In genomic region chr7:129775189-129775588, GRCm38 (mm10) we compare ENCODE assay signal across 22 mouse cellular contexts.
DNase-seq lines count a peak whose midpoint lies in the region; ATAC-seq lines count a peak whose summit lies in the region.
"Had no signal": no experiment of that assay in that cellular context is flagged by ENCODE, and none has a peak within 500 bp of the region (broad histone marks: within the 10 kb centered on the region; RNA-seq: fewer than 3 reads in every experiment).

No protein-coding gene starts in this region.

- H3K4me1 ChIP-seq in heart, embryonic 10.5 days, result peaks cover 23% of the 10 kb centered on the region
- H3K4me1 ChIP-seq in limb, embryonic 11.5 days (ENCODE audit: control insufficient read depth, insufficient read depth, low read length), result peaks cover 13% of the 10 kb centered on the region; the same call in 1 of the 2 replicates
- peaks cover 33% of the 10 kb centered on the region for H3K4me1 ChIP-seq in limb, embryonic 10.5 days
- H3K4me1 ChIP-seq in forebrain, embryonic 13.5 days, result peaks cover 47% of the 10 kb centered on the region
- H3K4me1 ChIP-seq: liver, embryonic 13.5 days had no signal

- H3K9me3 ChIP-seq in heart, embryonic 10.5 days, result no peaks in the 10 kb centered on the region
- H3K9me3 ChIP-seq in limb, embryonic 11.5 days (ENCODE audit: control insufficient read depth, low read length), result no peaks in the 10 kb centered on the region
- H3K9me3 ChIP-seq in limb, embryonic 10.5 days (replicated peaks), result no peaks in the 10 kb centered on the region
- H3K9me3 ChIP-seq in forebrain, embryonic 13.5 days (replicated peaks), result no peaks in the 10 kb centered on the region
- H3K9me3 ChIP-seq: embryonic facial prominence, embryonic 12.5 days; hindbrain, embryonic 15.5 days; limb, embryonic 13.5 days; liver, embryonic 13.5 days; stomach, embryonic 15.5 days had no signal

- 79% methylated on average over 11 of the region's 11 CpGs for WGBS in heart, embryonic 10.5 days
- 41% methylated on average over 11 of the region's 11 CpGs for WGBS in limb, embryonic 11.5 days
- WGBS in limb, embryonic 10.5 days, result 57% methylated on average over 11 of the region's 11 CpGs
- 34% methylated on average over 11 of the region's 11 CpGs for WGBS in forebrain, embryonic 13.5 days

- H3K36me3 ChIP-seq in heart, embryonic 10.5 days, result no peaks in the 10 kb centered on the region
- H3K36me3 ChIP-seq in limb, embryonic 11.5 days (ENCODE audit: control insufficient read depth, insufficient read depth, low read length), result no peaks in the 10 kb centered on the region
- no peaks in the 10 kb centered on the region for H3K36me3 ChIP-seq in limb, embryonic 10.5 days
- H3K36me3 ChIP-seq in forebrain, embryonic 13.5 days (ENCODE audit: poor library complexity, severe bottlenecking), result no peaks in the 10 kb centered on the region
- H3K36me3 ChIP-seq: embryonic facial prominence, embryonic 12.5 days; hindbrain, embryonic 15.5 days; limb, embryonic 13.5 days; liver, embryonic 13.5 days; stomach, embryonic 15.5 days had no signal

- no peak overlapping the region for H3K27ac ChIP-seq in heart, embryonic 10.5 days
- no peak overlapping the region for H3K27ac ChIP-seq in limb, embryonic 11.5 days (replicated peaks; ENCODE audit: low read depth, low read length)
- no peak overlapping the region for H3K27ac ChIP-seq in limb, embryonic 10.5 days
- H3K27ac ChIP-seq in forebrain, embryonic 13.5 days, result peak overlapping the region; percentile 33
- H3K27ac ChIP-seq: hindbrain, embryonic 15.5 days; left cerebral cortex, adult 2 months; liver, embryonic 13.5 days had no signal

- H3K9ac ChIP-seq in limb, embryonic 11.5 days (ENCODE audit: low read length), result no peak overlapping the region
- no peak overlapping the region for H3K9ac ChIP-seq in forebrain, embryonic 13.5 days
- H3K9ac ChIP-seq: embryonic facial prominence, embryonic 12.5 days; hindbrain, embryonic 15.5 days; liver, embryonic 13.5 days; lung, embryonic 14.5 days; stomach, embryonic 15.5 days had no signal

- H3K27me3 ChIP-seq in heart, embryonic 10.5 days (ENCODE audit: insufficient read depth, poor library complexity, severe bottlenecking), result peaks cover 34% of the 10 kb centered on the region
- H3K27me3 ChIP-seq in limb, embryonic 11.5 days (ENCODE audit: control insufficient read depth, insufficient read depth, low read length), result 0 out of 2 replicates have a peak, but pooled peaks cover 3% of the 10 kb centered on the region
- peaks cover 53% of the 10 kb centered on the region for H3K27me3 ChIP-seq in limb, embryonic 10.5 days (ENCODE audit: low read depth, poor library complexity, severe bottlenecking)
- peaks cover 9% of the 10 kb centered on the region for H3K27me3 ChIP-seq in forebrain, embryonic 13.5 days
- H3K27me3 ChIP-seq: embryonic facial prominence, embryonic 12.5 days; liver, embryonic 13.5 days; stomach, embryonic 15.5 days had no signal

- no peak overlapping the region for H3K4me3 ChIP-seq in heart, embryonic 10.5 days
- no peak overlapping the region for H3K4me3 ChIP-seq in limb, embryonic 11.5 days (ENCODE audit: low read depth, low read length)
- H3K4me3 ChIP-seq in limb, embryonic 10.5 days, result no peak overlapping the region
- no peak overlapping the region for H3K4me3 ChIP-seq in forebrain, embryonic 13.5 days
- H3K4me3 ChIP-seq: embryonic facial prominence, embryonic 12.5 days; hindbrain, embryonic 15.5 days; left cerebral cortex, adult 2 months; limb, embryonic 13.5 days; liver, embryonic 13.5 days; stomach, embryonic 15.5 days had no signal

- peak; percentile 70 for DNase-seq in heart, embryonic 10.5 days (ENCODE audit: low spot score)
- DNase-seq in heart, adult 18-20 months, result no peak
- DNase-seq in limb, embryonic 11.5 days (ENCODE audit: low spot score), result peak; percentile 42
- no peak for DNase-seq in limb, embryonic 10.5 days (ENCODE audit: low spot score)
- DNase-seq in retina, postnatal 1 day, result peak; percentile 57
- no peak for DNase-seq in T-cell, adult 2 months (ENCODE audit: low spot score)
- DNase-seq: B cell, adult 2 months; gastrocnemius, postnatal 36 days; heart, postnatal 10 days; kidney, postnatal 10 days; liver, embryonic 13.5 days; lung, embryonic 14.5 days; lung, postnatal 36 days; right cerebral cortex, postnatal 25 days; thymus, adult 18-20 months; thymus, postnatal 4 days had no signal

- H3K4me2 ChIP-seq in limb, embryonic 11.5 days (ENCODE audit: low read depth, severe bottlenecking), result no peak overlapping the region
- no peak overlapping the region for H3K4me2 ChIP-seq in forebrain, embryonic 13.5 days

- no peak for ATAC-seq in limb, embryonic 11.5 days (ENCODE audit: insufficient number of reproducible peaks, low FRiP score, low TSS enrichment, low read depth)
- peak; percentile 60 for ATAC-seq in forebrain, embryonic 13.5 days

Comparison
In these comparisons a context has a peak if more than half of its experiments do, and no peak if none do; other contexts are left out.
1. DNase-seq: peak in heart, embryonic 10.5 days (single experiment), limb, embryonic 11.5 days (single experiment) and retina, postnatal 1 day (single experiment); none in heart, adult 18-20 months (0 of 2), limb, embryonic 10.5 days (single experiment) and T-cell, adult 2 months (single experiment).